Mouse (Mus musculus) Patski (cell line): ENCODE data around the gene Kbtbd8. TPM values are rescaled to one million over a fixed set of nuclear protein-coding genes. Genes with fewer than 3 reads are reported as not detected.

Experiments used
- ATAC-seq: fragments of 100-300 bp; one replicate; pipeline ENCODE4 v1.8.0; 2021
- CTCF ChIA-PET: fragments of 350-600 bp; sonication (Branson Sonifier 250); formaldehyde crosslinking; loops from one replicate; lab custom pipeline; 2022; ENCODE audit warnings: inconsistent platforms; lab: Charles Lee
- POLR2A ChIA-PET: fragments of 350-600 bp; sonication (Branson Sonifier 250); formaldehyde crosslinking; loops from one replicate; lab custom pipeline; 2022; ENCODE audit warnings: antibody characterized with exemption, inconsistent platforms; lab: Charles Lee
- DNase-seq: peaks from one replicate; pipeline ENCODE4 v3.0.0-alpha.2; 2011; ENCODE audit warnings: low read depth, low spot score
- H3K27me3 ChIP-seq: fragments of 371-371 bp; one replicate; pipeline ENCODE4 v1.5.1; 2021
- CTCF ChIP-seq: fragments of 100-300 bp; IDR thresholded peaks from one replicate; pipeline ENCODE4 v1.5.1; 2021
- in situ Hi-C: fragments of 300-500 bp; cut with MboI; formaldehyde crosslinking; loops from 3 replicates; pipeline ENCODE4 v1.11.1; 2018; ENCODE audit warnings: low pct_unique_long_range_greater_than_20kb, mixed read lengths
- polyA plus RNA-seq: library from polyadenylated mRNA; unstranded; gene quantifications from one replicate; pipeline ENCODE4 v1.2.3, GENCODE M21; 2021

The Kbtbd8 gene
- polyA plus RNA-seq, 1 experiment from 2014 or later = 1.1 TPM

GRCm38 (mm10) chr6:95174311-95175143, 57.5 kb downstream of the Kbtbd8 start:
- in situ Hi-C loops = no loop called here
- DNase-seq (no peak), ATAC-seq (no peak)
- peaks cover 64% of the 10 kb centered on the region for H3K27me3 ChIP-seq
- TF ChIP-seq CTCF = no peak
- POLR2A ChIA-PET = no interaction called here
- CTCF ChIA-PET = no interaction called here

Other genes with a start within 250 kb of the Kbtbd8 start
- not detected for gene Gm10234, start 204.9 kb downstream of the Kbtbd8 start, polyA plus RNA-seq